Mouse (Mus musculus) WW6 (cell line): ENCODE measurements around the gene Nos1ap.

Source experiments
- DNase-seq: peaks from one replicate; pipeline ENCODE4 v3.0.0-alpha.2; 2013; ENCODE audit warnings: low read depth, low spot score

Nos1ap gene

GRCm38 (mm10) chr1:170501970-170502369 lies 87.7 kb downstream of the Nos1ap start:
- no peak for DNase-seq

GRCm38 (mm10) chr1:170501556-170501955 lies 88.1 kb downstream of the Nos1ap start:
- DNase-seq = no peak

- DNase-seq = no peak
These were observed 89.8 kb downstream of the Nos1ap start for GRCm38 (mm10) chr1:170499891-170500290.

GRCm38 (mm10) chr1:170499466-170499865 lies 90.2 kb downstream of the Nos1ap start:
- no peak for DNase-seq

- no peak for DNase-seq
These were observed 91.0 kb downstream of the Nos1ap start for GRCm38 (mm10) chr1:170498645-170499044.

- DNase-seq = no peak
These were observed 93.4 kb downstream of the Nos1ap start for GRCm38 (mm10) chr1:170496221-170496620.

- DNase-seq = no peak
These were observed 94.0 kb downstream of the Nos1ap start for GRCm38 (mm10) chr1:170495538-170496183.

- DNase-seq = no peak
These were observed 97.1 kb downstream of the Nos1ap start for GRCm38 (mm10) chr1:170492527-170492926.

GRCm38 (mm10) chr1:170492027-170492426 lies 97.6 kb downstream of the Nos1ap start:
- DNase-seq = no peak

GRCm38 (mm10) chr1:170489936-170490335 lies 99.7 kb downstream of the Nos1ap start:
- DNase-seq = no peak

- DNase-seq = no peak
These were observed 100.2 kb downstream of the Nos1ap start for GRCm38 (mm10) chr1:170489450-170489849.

- no peak for DNase-seq
These were observed 104.5 kb downstream of the Nos1ap start for GRCm38 (mm10) chr1:170485119-170485518.

GRCm38 (mm10) chr1:170482236-170482905 lies 107.3 kb downstream of the Nos1ap start:
- no peak for DNase-seq

GRCm38 (mm10) chr1:170481093-170481492 lies 108.6 kb downstream of the Nos1ap start:
- DNase-seq = no peak

GRCm38 (mm10) chr1:170479458-170479798 lies 110.2 kb downstream of the Nos1ap start:
- no peak for DNase-seq

GRCm38 (mm10) chr1:170478791-170479457 lies 110.7 kb downstream of the Nos1ap start:
- no peak for DNase-seq

GRCm38 (mm10) chr1:170477636-170478600 lies 111.7 kb downstream of the Nos1ap start:
- DNase-seq = no peak

- DNase-seq = no peak
These were observed 116.2 kb downstream of the Nos1ap start for GRCm38 (mm10) chr1:170473460-170473859.

- no peak for DNase-seq
These were observed 116.8 kb downstream of the Nos1ap start for GRCm38 (mm10) chr1:170472861-170473260.

GRCm38 (mm10) chr1:170466099-170467009 lies 123.3 kb downstream of the Nos1ap start:
- no peak for DNase-seq

- DNase-seq = no peak
These were observed 127.5 kb downstream of the Nos1ap start for GRCm38 (mm10) chr1:170462140-170462539.
